Mouse (Mus musculus) right cerebral cortex, postnatal 36 days (tissue): ENCODE measurements around the gene Zfp458.
"Not testable (repeated sequence)": the region's sequence is repeated elsewhere in the genome, so short reads cannot be mapped to it uniquely, and the experiment has no call there.

ENCODE experiments used
- DNase-seq, 2 experiments: peaks; one replicate each; pipeline ENCODE4 v3.0.0; 2022; ENCODE audit warnings: low spot score in 2 of 2, mixed read lengths in 1 of 2

The Zfp458 gene

DNA sequence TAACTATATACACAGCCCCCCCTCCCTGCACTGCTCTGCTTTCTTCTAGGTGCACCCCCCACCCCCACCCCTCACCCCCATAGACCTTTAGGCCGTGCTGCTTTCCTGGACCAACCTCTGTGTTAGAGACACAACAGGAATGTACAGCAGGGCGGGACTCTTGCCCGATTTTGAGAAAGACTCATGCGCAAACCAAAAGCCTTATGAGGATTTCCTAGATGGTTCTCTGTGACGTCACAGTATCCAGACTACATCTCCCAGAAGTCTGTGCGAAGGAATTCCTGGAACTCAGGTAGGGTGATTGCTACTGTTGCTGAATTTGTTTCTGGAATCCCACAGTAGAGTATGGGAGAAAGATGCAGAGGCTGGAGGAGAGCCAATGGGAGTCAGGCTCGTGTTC lies at the start of gene Zfp458:
Zfp458 (minus strand) TSS at position 153 of the 400 bp plus-strand sequence.
- DNase-seq = peak; percentile 2 to 10

DNA sequence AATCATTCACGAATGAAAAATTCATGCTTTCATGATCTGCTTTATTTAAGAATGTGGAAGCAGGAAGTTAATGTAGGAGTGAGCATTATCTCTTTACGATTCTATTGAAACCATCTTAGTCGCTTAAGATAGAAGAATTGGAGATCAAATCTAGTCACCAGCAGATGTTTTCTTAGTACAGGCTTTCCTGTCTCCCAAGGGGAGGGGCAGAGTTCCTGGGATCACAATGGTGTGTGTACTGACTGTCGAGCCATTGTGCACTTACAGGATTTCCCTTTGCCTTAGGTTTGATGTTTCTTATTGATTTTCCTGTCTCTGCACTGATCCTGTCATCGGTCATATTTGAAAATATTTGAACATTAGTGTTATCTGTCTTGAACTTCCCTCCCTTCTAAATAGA lies 28.5 kb upstream of the Zfp458 start:
- no peak for DNase-seq

DNA sequence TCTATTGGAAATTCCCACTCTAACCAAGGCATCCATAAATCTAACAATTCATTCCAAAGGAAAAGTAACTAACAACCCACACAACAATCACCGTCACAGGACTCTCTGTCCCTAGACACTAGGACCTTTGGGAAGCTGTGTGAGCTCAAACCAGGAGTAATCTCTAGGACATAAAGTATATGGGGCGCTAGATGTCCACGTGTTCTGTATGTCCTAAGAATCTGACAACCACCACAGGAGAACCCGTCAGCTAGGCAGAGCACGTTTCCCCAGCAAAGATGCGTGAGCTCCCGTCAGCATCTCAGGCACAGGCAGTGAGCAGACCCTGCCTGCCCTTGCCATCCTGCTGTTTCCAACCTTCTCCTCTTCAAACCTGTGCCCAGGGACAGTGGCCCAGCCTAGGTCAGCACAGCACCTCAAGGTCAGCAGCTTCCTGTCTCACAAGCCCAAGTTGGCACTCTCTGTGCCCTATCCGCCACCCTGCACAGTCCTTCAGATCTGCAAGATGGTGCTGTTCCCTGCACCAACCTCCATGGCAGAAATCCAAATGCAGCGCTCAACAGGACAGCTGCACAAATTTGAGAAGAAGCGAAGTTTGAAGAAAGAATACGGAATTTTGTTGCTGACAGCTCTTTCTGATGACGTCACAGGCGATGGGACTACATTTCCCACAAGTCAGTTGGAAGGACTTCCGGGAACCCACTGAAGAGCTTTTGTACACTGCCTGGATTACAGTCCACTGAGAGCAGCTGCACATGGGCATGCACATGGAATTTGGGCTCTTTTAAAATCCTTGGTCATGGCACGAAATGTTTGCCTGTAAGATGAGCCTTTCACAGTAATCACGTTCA lies 27.8 kb upstream of the Zfp458 start, which contains the start of gene Zfp457:
Zfp457 (minus strand) TSS at position 664 of the 851 bp plus-strand sequence.
- peak; percentile 86 to 95 for DNase-seq

DNA sequence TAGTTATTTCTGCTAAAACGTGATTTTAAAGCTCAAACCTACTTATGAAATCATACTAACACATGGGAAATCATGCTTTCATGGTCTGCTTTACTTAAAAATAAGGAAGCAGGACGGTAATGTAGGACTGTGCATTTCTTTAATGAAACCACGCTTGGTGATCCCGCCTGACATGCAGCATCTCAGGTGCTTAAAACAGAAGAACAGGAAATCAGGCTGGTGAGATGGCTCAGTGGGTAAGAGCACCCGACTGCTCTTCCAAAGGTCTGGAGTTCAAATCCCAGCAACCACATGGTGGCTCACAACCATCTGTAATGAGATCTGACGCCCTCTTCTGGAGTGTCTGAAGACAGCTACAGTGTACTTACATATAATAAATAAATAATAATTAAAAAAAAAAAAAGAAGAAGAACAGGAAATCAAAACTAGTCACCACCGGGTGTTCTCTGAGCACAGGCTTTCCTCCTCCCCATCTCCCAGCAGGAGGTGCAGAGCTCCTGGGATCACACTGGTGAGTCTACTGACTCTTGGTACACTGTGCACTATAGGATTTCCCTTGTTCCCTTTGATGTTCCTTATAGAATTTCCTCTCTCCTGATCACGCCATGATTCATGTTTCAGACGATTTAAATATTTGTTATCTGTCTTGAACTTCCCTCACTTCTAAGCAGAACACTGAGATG lies 8.7 kb downstream of the Zfp458 start:
- not testable (repeated sequence) for DNase-seq

DNA sequence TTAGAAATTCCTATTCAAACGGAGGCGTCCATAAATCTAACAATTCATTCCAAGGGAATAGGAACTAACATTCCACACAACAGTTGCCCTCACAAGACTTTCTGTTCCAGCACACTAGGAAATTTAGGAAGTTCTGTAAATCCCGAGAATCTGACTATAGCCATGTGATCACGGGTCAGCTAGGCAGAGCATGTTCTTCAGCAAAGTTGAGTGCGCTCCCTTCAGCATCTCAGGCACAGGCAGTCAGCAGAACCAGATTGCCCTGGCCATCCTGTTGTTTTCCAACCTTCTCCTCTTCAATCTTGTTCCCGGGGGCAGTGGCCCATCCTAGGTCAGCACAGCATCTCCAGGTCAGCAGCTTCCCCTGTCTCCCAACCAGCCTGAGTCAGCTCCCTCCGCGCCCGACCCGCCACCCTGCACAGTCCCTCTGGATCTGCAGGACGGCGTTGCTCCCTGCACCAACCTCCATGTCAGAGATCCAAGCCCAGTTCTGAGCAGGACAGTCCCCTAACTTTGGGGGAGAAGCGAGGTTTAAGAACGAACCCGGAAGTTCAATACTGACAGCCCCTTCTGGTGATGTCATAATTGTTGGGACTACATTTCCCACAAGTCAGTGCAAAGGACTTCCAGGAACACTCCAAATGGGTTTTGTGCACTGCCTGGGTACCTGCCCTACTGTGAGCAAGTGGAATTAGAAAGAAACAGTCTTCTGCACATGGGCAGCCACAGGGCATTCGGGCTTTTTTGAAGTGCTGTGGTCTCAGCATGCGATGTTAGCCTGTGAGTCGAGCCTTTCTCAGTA lies 9.5 kb downstream of the Zfp458 start:
- DNase-seq = peak; percentile 72 to 85

DNA sequence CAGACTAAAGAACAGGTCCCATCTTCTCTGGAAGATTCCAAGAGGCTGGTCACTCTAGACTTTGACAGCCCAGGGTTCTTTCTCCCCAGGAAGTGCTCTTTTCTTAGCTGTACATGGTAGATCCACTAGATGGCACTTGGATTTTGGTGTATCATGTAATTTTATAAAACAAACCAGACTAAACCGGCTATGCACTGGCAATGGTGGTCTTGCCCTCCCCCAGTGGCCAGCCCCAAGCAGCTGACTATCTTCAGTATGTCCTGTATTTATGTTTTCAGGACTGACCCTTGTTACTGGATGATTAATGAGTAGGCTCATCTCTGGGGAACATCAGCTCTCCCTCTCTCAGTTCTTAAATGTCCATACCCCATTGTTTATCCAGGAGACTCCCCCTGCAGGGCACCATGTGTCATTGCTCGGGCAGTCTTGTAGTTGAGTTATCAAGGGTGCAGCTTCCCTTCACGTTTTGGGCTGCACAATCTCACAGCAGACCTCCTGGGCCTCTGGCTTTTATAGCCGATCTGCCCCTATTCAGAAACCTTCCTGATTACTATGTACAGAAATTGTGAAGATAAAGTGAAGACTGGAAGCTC lies 64.2 kb downstream of the Zfp458 start:
- DNase-seq = no peak
